Mouse (Mus musculus) gastrocnemius, postnatal 36 days (tissue): ENCODE results near the gene Olfr1295. TPM values are rescaled to one million over a fixed set of nuclear protein-coding genes. Genes with fewer than 3 reads are reported as not detected.

Source experiments
- DNase-seq, 2 experiments: peaks; one replicate each; pipeline ENCODE4 v3.0.0; 2022
- intact Hi-C: fragments of 180-260 bp; cut with DNase I; formaldehyde crosslinking; loops from one replicate; pipeline ENCODE4 v1.15.1; 2025
- long read RNA-seq, 2 experiments: library from polyadenylated mRNA; stranded (forward); transcript quantifications; one replicate each; pipeline ENCODE4 v2.0.0; 2021
- total RNA-seq, 2 experiments: library from RNA; stranded (reverse); gene quantifications; 2 replicates each; pipeline ENCODE4 v1.2.3; 2021

Olfr1295 gene
- not detected for total RNA-seq
- long read RNA-seq, experiment 1, result 0 reads
- long read RNA-seq, experiment 2, result 0 reads

- no peak for DNase-seq
- intact Hi-C loops, result no loop called here
These were observed at the start of gene Olfr1295 for GRCm38 (mm10) chr2:111569581-111569980. Gene Olfr1295 (minus strand): TSS chr2:111569681.

- DNase-seq, result no peak
- intact Hi-C loops, result no loop called here
These were observed 29.3 kb downstream of the Olfr1295 start, which contains the start of gene Olfr1294 for GRCm38 (mm10) chr2:111540191-111540590. Gene Olfr1294 (minus strand): TSS chr2:111540291.

- intact Hi-C loops, result no loop called here
- no peak for DNase-seq
These were observed 44.6 kb downstream of the Olfr1295 start, which contains the start of gene Olfr1293-ps for GRCm38 (mm10) chr2:111524903-111525302. Gene Olfr1293-ps (plus strand): TSS chr2:111525203.

GRCm38 (mm10) chr2:111517451-111517850 is 52.0 kb downstream of the Olfr1295 start:
- intact Hi-C loops, result no loop called here
- DNase-seq, result no peak

Other genes starting within 250 kb of the Olfr1295 start
- not detected for gene Olfr1281, start 243.2 kb downstream of the Olfr1295 start, total RNA-seq
- not detected for gene Olfr1282, start 233.6 kb downstream of the Olfr1295 start, total RNA-seq
- gene Olfr1283, start 202.9 kb downstream of the Olfr1295 start, total RNA-seq, result not detected
- gene Olfr1284, start 194.2 kb downstream of the Olfr1295 start, total RNA-seq, result not detected
- not detected for gene Olfr1286, start 146.6 kb downstream of the Olfr1295 start, total RNA-seq
- not detected for gene Olfr1287, start 120.5 kb downstream of the Olfr1295 start, total RNA-seq
- gene Olfr1288, start 95.6 kb downstream of the Olfr1295 start, total RNA-seq, result not detected
- not detected for gene Olfr1289, start 88.9 kb downstream of the Olfr1295 start, total RNA-seq
- gene Olfr1290, start 75.9 kb downstream of the Olfr1295 start, total RNA-seq, result not detected
- not detected for gene Olfr1291-ps1, start 72.5 kb downstream of the Olfr1295 start, total RNA-seq
- not detected for gene Olfr1293-ps, start 44.5 kb downstream of the Olfr1295 start, total RNA-seq
- gene Olfr1294, start 29.4 kb downstream of the Olfr1295 start, total RNA-seq, result not detected
- not detected for gene Olfr1297, start 56.8 kb upstream of the Olfr1295 start, total RNA-seq
- not detected for gene Olfr1298, start 79.5 kb upstream of the Olfr1295 start, total RNA-seq
- gene Olfr1299, start 91.7 kb upstream of the Olfr1295 start, total RNA-seq, result not detected
- not detected for gene Olfr1301, start 181.3 kb upstream of the Olfr1295 start, total RNA-seq
- not detected for gene Olfr1302, start 207.7 kb upstream of the Olfr1295 start, total RNA-seq